Mouse (Mus musculus) heart, postnatal 25 days (tissue): ENCODE data around the gene Ppfia4. TPM values are rescaled to one million over a fixed set of nuclear protein-coding genes. Genes with fewer than 3 reads are reported as not detected.
A peak's percentile ranks its signal among the peaks of the same experiment; 100 is the strongest.

Experiments
- DNase-seq: peaks from one replicate; pipeline ENCODE4 v3.0.0; 2022; ENCODE audit warnings: low spot score
- intact Hi-C: fragments of 180-260 bp; cut with DNase I; formaldehyde crosslinking; loops from one replicate; pipeline ENCODE4 v1.15.1; 2025
- total RNA-seq, 2 experiments: library from RNA; stranded (reverse); gene quantifications; 2 replicates each; pipeline ENCODE4 v1.2.3; 2021

Gene Ppfia4
- 1 to 10 TPM; 1.6 to 1.9 TPM for total RNA-seq

- DNase-seq = no peak
- intact Hi-C loops = loop anchor here (1.0 to 5.0 kb wide), 3 partner anchors 182 to 276 kb away; no protein-coding TSS in a partner anchor
Measured at GRCm38 (mm10) chr1:134332770-134333271, at the start of gene Ppfia4. Gene Ppfia4, minus strand, starts transcription at chr1:134332928.

- intact Hi-C loops = no loop called here
- DNase-seq = no peak
Measured at GRCm38 (mm10) chr1:134381795-134382625, 49.3 kb upstream of the Ppfia4 start.

GRCm38 (mm10) chr1:134381051-134381450 lies 48.3 kb upstream of the Ppfia4 start:
- no peak for DNase-seq
- intact Hi-C loops = no loop called here

GRCm38 (mm10) chr1:134374124-134374523 lies 41.4 kb upstream of the Ppfia4 start:
- no peak for DNase-seq
- intact Hi-C loops = loop anchor here (5.0 kb wide), 1 partner anchor 233 kb away; no protein-coding TSS in a partner anchor

GRCm38 (mm10) chr1:134368777-134369337 lies 36.1 kb upstream of the Ppfia4 start:
- intact Hi-C loops = loop anchor here (1.0 kb wide), 1 partner anchor 86 kb away; the partner anchor contains the start of gene Klhl12

GRCm38 (mm10) chr1:134365491-134365890 lies 32.8 kb upstream of the Ppfia4 start:
- intact Hi-C loops = no loop called here
- DNase-seq = no peak

More at GRCm38 (mm10) chr1:134368777-134369337, 36.1 kb upstream of the Ppfia4 start:
- DNase-seq = no peak

- intact Hi-C loops = loop anchor here (2.0 kb wide), 1 partner anchor 52 kb away; the partner anchor contains the start of gene Adipor1
- no peak for DNase-seq
Measured at GRCm38 (mm10) chr1:134363194-134363593, 30.5 kb upstream of the Ppfia4 start.

- intact Hi-C loops = loop anchor here (2.0 kb wide), 1 partner anchor 53 kb away; the partner anchor contains the start of gene Adipor1
- DNase-seq = peak; percentile 94
Measured at GRCm38 (mm10) chr1:134361857-134362212, 29.1 kb upstream of the Ppfia4 start, which contains the start of gene Tmem183a. Gene Tmem183a, minus strand, starts transcription at chr1:134361979.

- intact Hi-C loops = no loop called here
- no peak for DNase-seq
Measured at GRCm38 (mm10) chr1:134361195-134361856, 28.6 kb upstream of the Ppfia4 start.

GRCm38 (mm10) chr1:134360656-134361055 lies 27.9 kb upstream of the Ppfia4 start:
- intact Hi-C loops = no loop called here
- no peak for DNase-seq

GRCm38 (mm10) chr1:134357461-134357860 lies 24.7 kb upstream of the Ppfia4 start:
- DNase-seq = no peak
- intact Hi-C loops = no loop called here

GRCm38 (mm10) chr1:134353326-134353725 lies 20.6 kb upstream of the Ppfia4 start:
- intact Hi-C loops = no loop called here
- DNase-seq = no peak

GRCm38 (mm10) chr1:134347791-134348190 lies 15.1 kb upstream of the Ppfia4 start:
- intact Hi-C loops = no loop called here
- no peak for DNase-seq

- intact Hi-C loops = no loop called here
- DNase-seq = no peak
Measured at GRCm38 (mm10) chr1:134345075-134345474, 12.3 kb upstream of the Ppfia4 start.

GRCm38 (mm10) chr1:134344005-134344950 lies 11.6 kb upstream of the Ppfia4 start:
- DNase-seq = peak; percentile 10
- intact Hi-C loops = no loop called here

- no peak for DNase-seq
- intact Hi-C loops = no loop called here
Measured at GRCm38 (mm10) chr1:134343567-134343966, 10.8 kb upstream of the Ppfia4 start.

- intact Hi-C loops = no loop called here
- DNase-seq = no peak
Measured at GRCm38 (mm10) chr1:134342781-134343310, 10.1 kb upstream of the Ppfia4 start.

- DNase-seq = no peak
- intact Hi-C loops = no loop called here
Measured at GRCm38 (mm10) chr1:134342278-134342664, 9.5 kb upstream of the Ppfia4 start.
